Comparison of ENCODE assay signal across 8 mouse cellular contexts in the genomic region with DNA sequence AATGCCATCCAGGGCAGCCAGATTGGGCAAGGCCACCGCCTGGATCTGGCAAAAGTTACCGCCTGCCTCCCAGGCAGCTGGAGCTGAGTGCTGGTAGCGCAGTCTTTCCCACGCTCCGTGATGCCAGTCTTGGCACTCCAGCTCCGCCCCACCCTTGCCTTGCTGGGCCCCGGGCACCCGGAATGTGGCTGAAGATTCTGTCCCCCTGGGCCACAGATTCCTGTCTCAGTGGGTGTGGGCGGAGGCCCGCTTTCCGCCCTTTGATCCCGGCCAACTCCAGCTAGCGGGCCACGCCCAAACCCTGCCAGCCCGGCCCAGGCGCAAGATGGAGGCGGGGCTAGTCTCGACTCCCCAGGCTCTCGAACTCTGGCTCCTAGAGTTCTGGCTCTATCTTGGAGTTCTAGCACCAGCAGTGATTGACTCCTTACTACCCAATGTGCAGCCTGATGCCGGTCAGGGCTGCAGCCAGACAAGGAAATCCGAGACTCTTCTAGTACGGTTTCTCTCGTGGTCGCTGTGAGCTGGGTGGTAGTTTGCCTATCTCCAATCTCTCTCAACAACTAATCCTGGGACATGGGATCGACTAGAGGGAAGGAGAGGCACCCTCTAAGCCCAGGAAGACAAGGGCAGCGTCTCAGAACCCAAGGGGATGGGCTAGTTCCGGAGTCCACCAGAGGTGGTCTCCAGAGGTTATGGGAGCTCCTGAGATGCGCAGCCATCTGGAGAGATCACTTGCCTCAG. TPM values are rescaled to one million over a fixed set of nuclear protein-coding genes. Genes with fewer than 3 reads are reported as not detected.
DNase-seq lines count a peak whose midpoint lies in the region; ATAC-seq lines count a peak whose summit lies in the region.

No protein-coding gene starts in this region.

- no peaks in the 10 kb centered on the region for H3K36me3 ChIP-seq in embryonic facial prominence, embryonic 14.5 days (ENCODE audit: control insufficient read depth, insufficient read depth, low read length)
- H3K36me3 ChIP-seq in heart, embryonic 13.5 days = no peaks in the 10 kb centered on the region
- H3K36me3 ChIP-seq in lung, embryonic 15.5 days = no peaks in the 10 kb centered on the region

- WGBS in embryonic facial prominence, embryonic 14.5 days = 4% methylated on average over 25 of the region's 28 CpGs
- WGBS in heart, embryonic 13.5 days = 6% methylated on average over 28 of the region's 28 CpGs
- WGBS in lung, embryonic 15.5 days = 7% methylated on average over 28 of the region's 28 CpGs

- peak overlapping the region; percentile 81 for H3K4me2 ChIP-seq in embryonic facial prominence, embryonic 14.5 days (ENCODE audit: low read depth, low read length)
- H3K4me2 ChIP-seq in heart, embryonic 13.5 days = peak overlapping the region; percentile 82
- H3K4me2 ChIP-seq in lung, embryonic 15.5 days = peak overlapping the region; percentile 80

- DNase-seq in 3134 (ENCODE audit: extremely low read depth, insufficient read length, low spot score) = peak; percentile 89
- DNase-seq in MN1 (ENCODE audit: low spot score) = peak; percentile 40
- DNase-seq in embryonic facial prominence, embryonic 14.5 days (ENCODE audit: low spot score) = peak; percentile 54
- DNase-seq in kidney, adult 9 months = peak; percentile 81
- DNase-seq in retina, postnatal 1 day = peak; percentile 50
- DNase-seq in cerebellum, adult 11 months = no peak

- H3K4me3 ChIP-seq in embryonic facial prominence, embryonic 14.5 days (ENCODE audit: low read depth, low read length) = peak overlapping the region; percentile 44
- H3K4me3 ChIP-seq in heart, embryonic 13.5 days = peak overlapping the region; percentile 52
- H3K4me3 ChIP-seq in lung, embryonic 15.5 days = 0 out of 2 replicates have a peak overlapping the region, but pooled peaks have one; percentile 40

- H3K4me1 ChIP-seq in embryonic facial prominence, embryonic 14.5 days (ENCODE audit: control insufficient read depth, insufficient read depth, low read length) = peaks cover 15% of the 10 kb centered on the region; the same call in 1 of the 2 replicates
- peaks cover 36% of the 10 kb centered on the region for H3K4me1 ChIP-seq in heart, embryonic 13.5 days
- peaks cover 42% of the 10 kb centered on the region for H3K4me1 ChIP-seq in lung, embryonic 15.5 days

- peak overlapping the region; percentile 21; the same call in 1 of the 2 replicates for H3K9ac ChIP-seq in embryonic facial prominence, embryonic 14.5 days (ENCODE audit: low read depth, low read length)
- no peak overlapping the region for H3K9ac ChIP-seq in heart, embryonic 13.5 days
- H3K9ac ChIP-seq in lung, embryonic 15.5 days = no peak overlapping the region

- no peaks in the 10 kb centered on the region for H3K9me3 ChIP-seq in embryonic facial prominence, embryonic 14.5 days (ENCODE audit: control insufficient read depth, low read length)
- H3K9me3 ChIP-seq in heart, embryonic 13.5 days = no peaks in the 10 kb centered on the region
- H3K9me3 ChIP-seq in lung, embryonic 15.5 days = no peaks in the 10 kb centered on the region

- H3K27ac ChIP-seq in embryonic facial prominence, embryonic 14.5 days (replicated peaks; ENCODE audit: low read depth, low read length) = no peak overlapping the region
- no peak overlapping the region for H3K27ac ChIP-seq in heart, embryonic 13.5 days (replicated peaks)
- H3K27ac ChIP-seq in lung, embryonic 15.5 days = no peak overlapping the region

- H3K27me3 ChIP-seq in embryonic facial prominence, embryonic 14.5 days (replicated peaks; ENCODE audit: control insufficient read depth, insufficient read depth, low read length) = peaks cover 69% of the 10 kb centered on the region
- peaks cover 98% of the 10 kb centered on the region for H3K27me3 ChIP-seq in heart, embryonic 13.5 days (replicated peaks)
- H3K27me3 ChIP-seq in lung, embryonic 15.5 days = peaks cover 73% of the 10 kb centered on the region

- ATAC-seq in embryonic facial prominence, embryonic 14.5 days (ENCODE audit: low read depth) = no peak
- no peak for ATAC-seq in heart, embryonic 13.5 days (ENCODE audit: extremely low read depth, insufficient number of reproducible peaks, low FRiP score, low TSS enrichment)
- peak; percentile 19; the same call in 1 of the 2 replicates for ATAC-seq in lung, embryonic 15.5 days (ENCODE audit: borderline replicate concordance, extremely low read depth, low FRiP score, low TSS enrichment)

RNA-seq across cellular contexts. Expression of a gene that starts 8.5 kb away (rescaled TPM):
- polyA plus RNA-seq in embryonic facial prominence, embryonic 14.5 days (2014; fragmentation: Nextera tagmentation; extraction: Ambion mirVana) = 0.45 and 0.54 TPM in 2 replicates
- polyA plus RNA-seq in heart, embryonic 13.5 days (2015; fragmentation: Nextera tagmentation; extraction: Ambion mirVana) = 0.08 and 0.16 TPM in 2 replicates
- 0.13 and 0.79 TPM in 2 replicates for polyA plus RNA-seq in lung, embryonic 15.5 days (2015; fragmentation: Nextera tagmentation; extraction: Ambion mirVana)

RNA-seq across cellular contexts. Expression of a gene that starts 47.3 kb away (rescaled TPM):
- polyA plus RNA-seq in embryonic facial prominence, embryonic 14.5 days (2014; fragmentation: Nextera tagmentation; extraction: Ambion mirVana) = 86.2 and 105 TPM in 2 replicates
- polyA plus RNA-seq in heart, embryonic 13.5 days (2015; fragmentation: Nextera tagmentation; extraction: Ambion mirVana) = 49.1 and 49.3 TPM in 2 replicates
- polyA plus RNA-seq in lung, embryonic 15.5 days (2015; fragmentation: Nextera tagmentation; extraction: Ambion mirVana) = 125 and 129 TPM in 2 replicates

RNA-seq across cellular contexts. Expression of a gene that starts 53.1 kb away (rescaled TPM):
- polyA plus RNA-seq in embryonic facial prominence, embryonic 14.5 days (2014; fragmentation: Nextera tagmentation; extraction: Ambion mirVana) = 9.4 and 13.1 TPM in 2 replicates
- polyA plus RNA-seq in heart, embryonic 13.5 days (2015; fragmentation: Nextera tagmentation; extraction: Ambion mirVana) = 2.5 and 2.7 TPM in 2 replicates
- 6.2 and 7.2 TPM in 2 replicates for polyA plus RNA-seq in lung, embryonic 15.5 days (2015; fragmentation: Nextera tagmentation; extraction: Ambion mirVana)
